Mouse (Mus musculus) CD4-positive, CD25-positive, alpha-beta regulatory T cell, adult 4 months (primary cell): ENCODE data around the gene Entpd4b. TPM values are rescaled to one million over a fixed set of nuclear protein-coding genes. Genes with fewer than 3 reads are reported as not detected.
"Not testable (repeated sequence)": the region's sequence is repeated elsewhere in the genome, so short reads cannot be mapped to it uniquely, and the experiment has no call there.

Experiments
- ATAC-seq: one replicate; pipeline ENCODE4 v1.8.0; 2017
- polyA plus RNA-seq, 2 experiments: library from polyadenylated mRNA; unstranded; fragments of 100-300 nt; shearing (Covaris generic); gene quantifications; one replicate each; pipeline ENCODE4 v1.2.1; 2017

Entpd4b gene
- polyA plus RNA-seq: 1 to 10 TPM; 6.5 to 6.9 TPM

GRCm38 (mm10) chr14:69555110-69555831, at the start of gene Entpd4b:
Entpd4b (plus strand) TSS chr14:69555424.
- ATAC-seq: peak; percentile 88

DNA sequence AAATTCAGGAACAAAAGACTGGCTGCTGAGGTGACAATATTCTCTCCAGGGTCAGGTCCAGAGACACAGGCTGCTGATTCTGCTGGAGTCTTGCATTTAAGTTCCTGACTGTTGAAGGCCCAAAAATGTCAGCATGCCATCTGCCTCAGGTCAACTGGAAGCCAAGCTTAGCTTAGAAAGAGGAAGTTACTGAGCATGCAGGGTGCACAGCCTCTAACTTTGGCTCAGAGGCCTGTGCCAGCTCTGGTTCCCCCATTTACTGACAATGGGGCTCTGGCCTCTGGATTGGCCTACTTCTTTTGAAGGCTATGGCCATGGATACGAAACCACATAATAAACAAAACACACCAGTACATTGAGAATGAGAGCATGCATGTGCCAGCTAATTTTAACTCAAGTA, 48.2 kb upstream of the Entpd4b start:
- not testable (repeated sequence) for ATAC-seq

DNA sequence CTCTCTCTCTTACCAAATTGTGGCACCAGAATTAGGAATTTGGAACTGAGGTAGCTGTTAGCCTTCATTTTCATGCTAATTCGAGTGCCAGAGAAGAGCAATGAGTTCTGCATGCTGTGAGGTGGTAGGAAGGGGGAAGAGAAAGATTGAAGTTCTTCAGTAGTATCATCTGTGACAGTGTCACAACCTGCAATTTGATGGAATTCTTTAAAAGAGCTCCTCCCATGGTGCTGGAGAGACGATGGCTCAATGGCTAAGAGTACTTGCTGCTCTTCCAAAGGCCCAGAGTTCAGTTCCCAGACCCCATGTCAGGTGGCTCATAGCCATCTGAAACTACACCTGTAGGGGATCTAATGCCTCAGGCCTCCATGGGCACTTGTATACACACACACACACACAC, 42.8 kb upstream of the Entpd4b start, which contains the start of gene Gm27179:
Gm27179 (minus strand) TSS at position 101 of the 400 bp plus-strand sequence.
- not testable (repeated sequence) for ATAC-seq

DNA sequence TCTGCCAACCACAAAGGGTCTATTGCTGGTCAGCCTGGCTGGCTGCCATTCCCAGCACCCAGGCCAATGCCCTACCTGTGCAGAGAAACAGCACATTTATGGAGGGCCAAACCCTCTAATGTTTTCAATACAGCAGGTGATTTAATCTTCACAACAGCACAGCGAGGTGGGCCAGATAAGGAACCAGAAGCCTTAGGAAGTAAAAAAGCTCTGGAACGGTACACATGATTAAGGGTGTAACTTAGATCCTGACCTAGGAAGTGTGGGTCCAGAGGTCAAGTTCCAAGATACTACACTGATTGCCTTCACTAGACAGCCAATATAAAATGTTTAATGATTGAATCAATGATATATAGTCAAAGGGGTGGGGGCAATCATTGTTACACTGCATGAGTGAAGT, 34.4 kb upstream of the Entpd4b start:
- ATAC-seq: not testable (repeated sequence)

DNA sequence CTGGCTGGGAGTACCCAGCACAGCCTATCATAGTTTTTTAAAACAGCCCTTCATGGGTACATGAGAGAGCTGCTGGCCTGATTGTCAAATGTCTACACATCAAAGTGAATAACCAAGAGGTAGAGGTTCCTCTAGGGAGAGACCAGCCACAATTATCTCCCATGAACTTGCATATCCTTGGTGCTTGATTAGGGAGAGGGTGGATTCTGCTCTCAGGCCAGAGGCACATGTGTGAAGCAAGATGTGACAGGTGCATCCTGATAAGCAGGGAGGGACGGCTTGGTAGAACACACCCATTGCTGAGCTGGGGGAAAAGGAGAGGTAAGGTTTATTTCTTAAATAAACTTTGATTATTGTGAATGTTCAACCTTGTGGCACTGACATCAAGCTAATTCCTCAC, 32.2 kb upstream of the Entpd4b start:
- ATAC-seq: not testable (repeated sequence)

- not testable (repeated sequence) for ATAC-seq
These were observed 29.0 kb upstream of the Entpd4b start for GRCm38 (mm10) chr14:69526202-69526601.

DNA sequence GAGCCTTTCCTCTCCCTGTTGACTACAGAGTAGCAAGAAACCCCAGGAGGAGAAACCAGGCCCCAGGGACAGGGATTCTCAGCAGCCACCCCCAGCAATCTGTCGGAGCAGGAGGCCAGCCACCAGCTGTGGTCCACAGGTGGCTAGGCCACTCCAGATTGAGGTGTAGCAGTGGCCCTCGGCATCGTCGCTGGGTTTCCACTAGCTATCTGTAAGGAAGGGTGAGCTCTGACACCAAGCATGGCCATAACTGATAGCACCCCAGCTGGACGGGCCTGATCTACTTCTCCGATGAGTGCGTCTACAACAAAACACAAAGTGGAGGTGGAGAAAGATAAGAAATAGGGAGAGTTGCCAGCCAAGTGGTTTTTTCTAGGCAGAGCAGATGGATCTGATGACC, 18.7 kb upstream of the Entpd4b start:
- ATAC-seq: not testable (repeated sequence)

DNA sequence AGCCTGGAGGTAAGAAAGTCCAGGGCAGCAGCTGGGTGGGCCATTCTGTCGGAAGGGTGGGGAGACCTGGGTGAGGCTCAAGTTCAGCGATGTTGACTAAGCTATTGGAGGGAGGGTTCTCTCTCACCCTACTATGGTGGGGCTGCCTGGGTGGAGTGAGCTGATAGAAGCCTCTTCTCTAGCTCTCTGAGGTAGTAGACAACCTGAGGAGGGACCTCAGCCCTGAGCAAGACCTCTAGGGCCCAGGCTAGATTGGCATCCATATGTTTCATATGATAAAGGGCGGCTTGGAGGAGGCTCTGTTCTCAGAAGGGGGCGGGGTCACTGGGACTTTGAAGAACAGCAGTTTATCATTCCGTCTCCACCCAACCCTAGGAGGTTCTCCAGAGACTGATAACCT, 15.1 kb upstream of the Entpd4b start:
- not testable (repeated sequence) for ATAC-seq

- ATAC-seq: not testable (repeated sequence)
These were observed 12.5 kb upstream of the Entpd4b start for GRCm38 (mm10) chr14:69542695-69543094.

DNA sequence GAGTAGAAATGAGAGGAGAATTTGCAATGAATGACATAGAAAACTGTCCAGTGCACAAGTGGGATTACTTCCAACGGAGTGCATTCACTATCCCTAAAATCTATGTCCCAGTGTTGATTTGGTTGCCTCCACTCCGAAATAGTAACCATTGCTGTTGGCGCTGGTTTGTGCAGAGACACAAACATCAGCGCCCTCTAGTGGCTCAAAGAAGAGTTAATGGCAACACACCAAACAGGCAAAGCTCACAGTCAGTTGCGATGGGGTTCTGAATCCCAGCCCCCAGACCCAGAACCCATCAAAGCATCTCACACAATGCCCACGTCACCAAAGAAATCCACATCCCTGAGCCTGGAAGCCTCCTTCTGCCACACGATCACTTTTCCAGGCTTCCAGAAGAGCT, 11.2 kb upstream of the Entpd4b start:
- peak; percentile 81 for ATAC-seq

DNA sequence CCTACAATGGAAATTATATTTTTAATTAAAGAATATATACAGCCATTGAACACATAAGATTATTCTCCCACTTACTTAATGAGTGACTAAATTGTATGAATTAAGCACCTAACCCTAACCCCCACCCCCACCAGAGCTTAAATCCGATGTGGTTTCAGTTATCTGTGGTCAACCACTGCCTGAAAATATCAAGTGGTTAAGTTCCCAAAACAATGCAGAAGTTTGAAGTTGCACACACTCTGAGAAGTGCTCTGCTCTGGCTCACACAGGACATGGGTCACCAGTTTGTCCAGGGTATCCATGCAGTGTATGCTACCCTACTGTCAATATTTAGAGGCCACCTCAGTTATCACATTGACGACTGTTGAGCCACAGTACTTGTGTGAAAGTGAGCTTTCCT, 10.2 kb upstream of the Entpd4b start:
- ATAC-seq: not testable (repeated sequence)

DNA sequence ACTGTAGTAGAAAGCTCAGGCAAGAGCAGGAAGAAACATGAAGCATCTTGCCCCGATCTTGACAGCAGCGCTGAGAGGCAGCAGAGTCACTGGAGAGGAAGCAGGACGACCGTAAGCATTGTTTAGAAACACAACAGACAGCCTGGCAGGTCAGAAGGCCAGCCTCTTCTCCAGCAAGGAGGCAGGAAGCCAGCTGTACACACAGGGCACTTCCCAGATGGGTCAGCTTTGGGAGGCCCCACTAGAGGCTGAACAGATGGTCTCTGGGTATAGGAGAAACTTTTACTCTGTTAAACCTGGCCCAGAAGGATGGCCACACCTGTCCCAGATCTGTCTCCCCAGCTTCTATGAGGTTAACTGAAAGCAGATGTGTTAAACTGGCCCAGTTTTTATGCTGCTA, 7.9 kb upstream of the Entpd4b start:
- not testable (repeated sequence) for ATAC-seq

DNA sequence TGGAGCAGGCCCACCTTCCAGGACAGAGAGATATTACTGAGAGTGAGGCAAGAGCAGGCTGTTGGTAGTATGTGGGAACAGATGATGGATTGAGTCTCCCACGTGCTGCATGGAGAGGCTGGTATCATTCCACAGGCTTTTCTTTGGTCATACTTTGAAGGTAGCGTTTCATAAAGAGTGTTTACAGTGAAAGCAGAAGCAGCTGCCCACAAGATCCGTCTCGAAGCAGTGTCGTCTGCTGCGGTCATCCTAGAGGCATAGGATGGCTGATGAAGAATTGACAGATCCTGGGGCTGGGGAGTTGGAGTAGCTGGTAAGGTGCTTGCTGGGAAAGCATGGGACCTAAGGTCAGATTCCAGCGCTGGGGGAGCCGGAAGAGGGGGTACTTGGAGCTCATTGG, 1.6 kb downstream of the Entpd4b start:
- not testable (repeated sequence) for ATAC-seq

DNA sequence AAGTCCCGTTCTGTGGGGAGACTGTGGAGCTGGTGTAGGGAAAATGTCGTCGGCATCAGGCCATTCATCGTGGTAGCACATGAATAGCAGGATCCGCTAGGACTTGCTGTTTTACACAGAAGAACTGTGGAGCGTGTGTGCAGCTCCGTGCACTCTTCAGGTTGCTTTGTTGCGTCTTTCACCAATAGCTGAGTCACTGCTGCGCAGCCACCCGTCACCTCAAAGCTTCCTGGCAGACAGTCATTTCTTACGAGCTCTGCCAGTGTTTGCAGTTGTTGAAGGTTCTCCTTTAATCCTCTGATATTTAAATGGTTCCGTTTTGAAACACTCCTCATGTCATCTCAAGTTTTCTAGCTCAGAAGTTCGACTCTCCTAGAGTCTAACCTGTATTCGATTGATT, 2.3 kb downstream of the Entpd4b start:
- ATAC-seq: not testable (repeated sequence)

Other genes starting within 250 kb of the Entpd4b start
- 1 to 10 TPM in 1 of 2 experiments, not detected in 1; 2.1 TPM for gene Gm16867, start 52.1 kb upstream of the Entpd4b start, polyA plus RNA-seq
- gene Gm27179, start 42.9 kb upstream of the Entpd4b start, polyA plus RNA-seq: not detected